Mouse (Mus musculus): ENCODE measurements around the gene Gm4201.
"Not testable (repeated sequence)": the region's sequence is repeated elsewhere in the genome, so short reads cannot be mapped to it uniquely, and the experiment has no call there.

The Gm4201 gene

DNA sequence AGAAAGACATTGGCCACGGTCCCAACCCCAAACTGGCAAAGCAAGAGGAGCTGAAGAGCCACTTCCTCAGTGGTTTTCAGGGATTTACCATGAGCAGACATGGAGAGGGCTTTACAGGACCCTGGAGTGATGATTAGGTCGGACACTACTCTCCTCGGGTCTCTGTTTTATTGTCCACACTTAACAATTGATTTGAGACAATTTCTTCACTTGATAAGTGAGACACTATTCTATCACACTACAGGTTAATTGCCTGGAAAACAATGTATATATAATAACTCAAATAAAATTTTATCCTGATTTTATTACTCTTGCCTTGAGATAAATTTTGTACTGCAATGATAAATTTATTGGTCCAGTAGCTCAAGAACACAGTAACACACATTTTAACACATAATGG, at the start of gene Gm4201:
Gm4201 (minus strand) TSS at position 101 of the 400 bp plus-strand sequence.
- DNase-seq, result not testable (repeated sequence)

DNA sequence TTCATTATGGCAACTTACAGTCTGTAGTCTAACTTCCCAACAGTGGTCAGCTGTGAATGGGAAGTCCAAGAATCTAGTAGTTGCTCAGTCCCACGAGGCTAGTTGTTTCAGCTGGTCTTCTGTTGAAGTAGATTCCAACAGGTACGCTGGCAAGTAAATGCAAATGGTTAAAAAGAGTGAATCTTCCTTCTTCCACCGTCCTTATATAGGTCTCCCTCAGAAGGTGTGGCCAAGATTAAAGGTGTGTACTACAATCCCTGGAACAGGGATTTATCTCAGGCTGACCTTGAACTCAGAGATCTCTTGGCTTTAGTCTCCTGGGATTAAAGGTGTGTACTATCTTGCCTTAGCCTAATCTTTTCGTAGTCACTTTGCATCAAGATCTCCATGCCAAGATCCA, 22.9 kb upstream of the Gm4201 start, which contains the start of gene Gm4565:
Gm4565 (minus strand) TSS at position 101 of the 400 bp plus-strand sequence.
- not testable (repeated sequence) for DNase-seq

DNA sequence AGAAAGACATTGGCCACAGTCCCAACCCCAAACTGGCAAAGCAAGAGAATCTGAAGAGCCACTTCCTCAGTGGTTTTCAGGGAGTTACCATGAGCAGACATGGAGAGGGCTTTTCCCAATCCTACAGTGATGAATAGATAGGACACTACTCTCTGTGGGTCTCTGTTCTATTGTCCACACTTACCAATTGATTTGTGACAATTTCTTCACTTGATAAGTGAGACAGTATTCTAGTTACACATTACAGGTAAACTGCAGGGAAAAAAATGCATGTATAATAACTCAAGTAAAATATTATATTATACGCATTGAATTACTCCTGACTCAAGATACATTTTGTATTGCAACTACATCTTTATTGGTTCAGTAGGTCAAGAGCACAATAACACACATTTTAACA, 30.4 kb downstream of the Gm4201 start, which contains the start of gene Gm8677:
Gm8677 (minus strand) TSS at position 101 of the 400 bp plus-strand sequence.
- not testable (repeated sequence) for DNase-seq

DNA sequence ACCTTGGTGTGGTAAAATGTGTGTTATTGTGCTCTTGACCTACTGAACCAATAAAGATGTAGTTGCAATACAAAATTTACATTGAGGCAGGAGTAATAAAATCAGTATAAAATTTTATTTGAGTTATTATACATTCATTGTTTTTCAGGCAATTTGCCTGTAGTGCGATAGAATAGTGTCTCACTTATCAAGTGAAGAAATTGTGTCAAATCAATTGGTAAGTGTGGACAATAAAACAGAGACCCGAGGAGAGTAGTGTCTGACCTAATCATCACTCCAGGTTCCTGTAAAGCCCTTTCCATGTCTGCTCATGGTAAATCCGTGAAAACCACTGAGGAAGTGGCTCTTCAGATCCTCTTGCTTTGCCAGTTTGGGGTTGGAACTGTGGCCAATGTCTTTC, 42.5 kb downstream of the Gm4201 start, which contains the start of gene Vmn1r152:
Vmn1r152 (plus strand) TSS at position 301 of the 400 bp plus-strand sequence.
- not testable (repeated sequence) for DNase-seq
